Mouse (Mus musculus) cerebellum, adult 9-10 months (tissue): ENCODE measurements around the gene Adgrd1.

Experiments used
- DNase-seq: peaks from one replicate; pipeline ENCODE4 v3.0.0; 2022

The Adgrd1 gene

GRCm38 (mm10) chr5:129163416-129163815 is 66.9 kb downstream of the Adgrd1 start:
- DNase-seq = no peak

GRCm38 (mm10) chr5:129164091-129164490 is 67.5 kb downstream of the Adgrd1 start:
- DNase-seq = no peak

- no peak for DNase-seq
Observed at GRCm38 (mm10) chr5:129164911-129165584, 68.5 kb downstream of the Adgrd1 start.

GRCm38 (mm10) chr5:129165595-129165994 is 69.0 kb downstream of the Adgrd1 start:
- DNase-seq = no peak

GRCm38 (mm10) chr5:129169090-129169489 is 72.5 kb downstream of the Adgrd1 start:
- no peak for DNase-seq

- no peak for DNase-seq
Observed at GRCm38 (mm10) chr5:129169567-129169966, 73.0 kb downstream of the Adgrd1 start.

- DNase-seq = no peak
Observed at GRCm38 (mm10) chr5:129172533-129172932, 76.0 kb downstream of the Adgrd1 start.

- no peak for DNase-seq
Observed at GRCm38 (mm10) chr5:129175925-129176324, 79.4 kb downstream of the Adgrd1 start.

- DNase-seq = peak; percentile 86
Observed at GRCm38 (mm10) chr5:129177697-129178511, 81.4 kb downstream of the Adgrd1 start.

GRCm38 (mm10) chr5:129179356-129179755 is 82.8 kb downstream of the Adgrd1 start:
- DNase-seq = no peak

GRCm38 (mm10) chr5:129179995-129180714 is 83.6 kb downstream of the Adgrd1 start:
- DNase-seq = no peak

GRCm38 (mm10) chr5:129180715-129181228 is 84.2 kb downstream of the Adgrd1 start:
- no peak for DNase-seq

- no peak for DNase-seq
Observed at GRCm38 (mm10) chr5:129181450-129181849, 84.9 kb downstream of the Adgrd1 start.

GRCm38 (mm10) chr5:129182554-129182953 is 86.0 kb downstream of the Adgrd1 start:
- DNase-seq = no peak

GRCm38 (mm10) chr5:129186260-129186659 is 89.7 kb downstream of the Adgrd1 start:
- peak; percentile 38 for DNase-seq

- DNase-seq = no peak
Observed at GRCm38 (mm10) chr5:129186926-129187325, 90.4 kb downstream of the Adgrd1 start.

GRCm38 (mm10) chr5:129189071-129189470 is 92.5 kb downstream of the Adgrd1 start:
- DNase-seq = no peak

- no peak for DNase-seq
Observed at GRCm38 (mm10) chr5:129190077-129190476, 93.5 kb downstream of the Adgrd1 start.

GRCm38 (mm10) chr5:129196501-129196900 is 100.0 kb downstream of the Adgrd1 start:
- no peak for DNase-seq

GRCm38 (mm10) chr5:129196971-129197519 is 100.5 kb downstream of the Adgrd1 start:
- no peak for DNase-seq

- no peak for DNase-seq
Observed at GRCm38 (mm10) chr5:129200132-129200531, 103.6 kb downstream of the Adgrd1 start.

- DNase-seq = no peak
Observed at GRCm38 (mm10) chr5:129208279-129208678, 111.7 kb downstream of the Adgrd1 start.

- DNase-seq = no peak
Observed at GRCm38 (mm10) chr5:129208845-129209244, 112.3 kb downstream of the Adgrd1 start.
